Mouse (Mus musculus) neural tube, embryonic 12.5 days (tissue): ENCODE results near the gene Aqp3. TPM values are rescaled to one million over a fixed set of nuclear protein-coding genes. Genes with fewer than 3 reads are reported as not detected.

Experiments used
- ATAC-seq: fragments of 200-750 bp; cut with Nextera tagmentation; 2 replicates; pipeline ENCODE4 v1.8.0; 2017; ENCODE audit warnings: low read depth, mild to moderate bottlenecking, moderate TSS enrichment, moderate library complexity; ENCODE audit not compliant: low FRiP score
- H3K27ac ChIP-seq: fragments of 300-500 bp; sonication (generic); 2 replicates; pipeline ENCODE4 v1.5.1; 2016
- H3K27me3 ChIP-seq: fragments of 300-500 bp; sonication (generic); replicated peaks from 2 replicates; pipeline ENCODE4 v1.6.1; 2016; ENCODE audit warnings: mild to moderate bottlenecking
- H3K36me3 ChIP-seq: fragments of 300-500 bp; sonication (generic); 2 replicates; pipeline ENCODE4 v1.6.1; 2016; ENCODE audit warnings: mild to moderate bottlenecking
- H3K4me1 ChIP-seq: fragments of 300-500 bp; sonication (generic); 2 replicates; pipeline ENCODE4 v1.6.1; 2016
- H3K4me2 ChIP-seq: fragments of 300-500 bp; sonication (generic); replicated peaks from 2 replicates; pipeline ENCODE4 v1.6.1; 2016; ENCODE audit warnings: mild to moderate bottlenecking
- H3K4me3 ChIP-seq: fragments of 300-500 bp; sonication (generic); 2 replicates; pipeline ENCODE4 v1.5.1; 2016
- H3K9ac ChIP-seq: fragments of 300-500 bp; sonication (generic); 2 replicates; pipeline ENCODE4 v1.6.1; 2016; ENCODE audit warnings: mild to moderate bottlenecking
- H3K9me3 ChIP-seq: fragments of 300-500 bp; sonication (generic); 2 replicates; pipeline ENCODE4 v1.6.1; 2016; ENCODE audit warnings: mild to moderate bottlenecking
- WGBS: fragments of 180-500 bp; shearing (Covaris S2); methylation state at CpG from one replicate; pipeline ENCODE4 v1.1.7; 2016; 5-methylcytosine and 5-hydroxymethylcytosine counted together
- polyA plus RNA-seq: library from polyadenylated mRNA; unstranded; fragments of >200 nt; fragmentation: Nextera tagmentation; extraction: Ambion mirVana; gene quantifications from 2 replicates; pipeline ENCODE4 v1.2.1, GENCODE M21; 2016

The Aqp3 gene
- polyA plus RNA-seq, 1 experiment from 2014 or later, result 0.68 TPM

DNA sequence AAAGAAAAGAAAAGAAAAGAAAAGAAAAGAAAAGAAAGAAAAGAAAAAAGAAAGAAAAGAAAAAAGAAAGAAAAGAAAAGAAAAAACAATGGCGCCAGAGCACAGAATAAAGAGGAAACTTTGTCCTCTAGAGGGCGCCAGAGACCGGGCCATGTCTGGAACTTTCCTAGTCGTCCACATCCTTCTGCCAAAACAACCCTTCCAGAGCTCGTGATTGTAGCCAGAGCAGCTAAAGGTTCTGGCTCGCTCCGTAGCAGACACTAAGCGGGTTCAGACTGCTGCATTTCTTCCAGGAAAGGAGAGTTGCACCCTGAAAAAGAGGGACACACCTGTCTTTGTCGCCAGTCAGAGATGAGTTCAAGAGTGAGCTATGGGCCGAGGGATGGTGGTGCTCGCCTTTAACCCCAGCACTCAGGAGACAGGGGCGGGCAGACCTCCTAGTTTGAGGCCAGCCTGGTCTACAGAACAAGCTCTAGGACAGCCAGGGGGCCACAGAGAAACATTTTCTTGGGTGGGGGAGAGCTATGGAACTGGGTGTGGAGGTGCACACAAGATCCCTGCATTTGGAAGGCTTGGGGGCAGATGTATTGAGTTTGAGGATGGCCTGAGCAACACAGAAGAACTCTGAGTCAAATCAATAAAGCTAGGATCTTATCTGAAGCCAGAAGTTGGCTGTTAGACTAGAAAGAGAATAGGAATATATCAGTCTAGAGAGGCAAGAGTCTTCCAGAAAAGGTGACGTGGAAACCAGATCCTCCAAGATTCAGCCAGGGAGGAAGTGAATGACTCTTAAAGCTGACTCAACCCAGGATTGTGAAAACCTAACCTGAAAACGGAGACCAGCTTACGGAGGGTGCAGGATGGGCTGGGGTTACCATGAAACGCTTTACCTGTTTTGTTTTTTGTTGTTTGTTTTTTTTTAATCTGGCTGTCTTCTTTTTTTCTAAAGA is 47.0 kb downstream of the Aqp3 start:
- H3K4me2 ChIP-seq, result peak overlapping the region; percentile 45
- 35% methylated on average over 16 of the region's 16 CpGs for WGBS
- H3K27ac ChIP-seq, result no peak overlapping the region
- no peaks in the 10 kb centered on the region for H3K27me3 ChIP-seq
- no peaks in the 10 kb centered on the region for H3K9me3 ChIP-seq
- H3K4me1 ChIP-seq, result peaks cover 3% of the 10 kb centered on the region; the same call in 1 of the 2 replicates
- no peaks in the 10 kb centered on the region for H3K36me3 ChIP-seq
- ATAC-seq, result no peak; the same call in 1 of the 2 replicates
- H3K9ac ChIP-seq, result 0 out of 2 replicates have a peak overlapping the region, but pooled peaks have one; percentile 4
- H3K4me3 ChIP-seq, result no peak overlapping the region

DNA sequence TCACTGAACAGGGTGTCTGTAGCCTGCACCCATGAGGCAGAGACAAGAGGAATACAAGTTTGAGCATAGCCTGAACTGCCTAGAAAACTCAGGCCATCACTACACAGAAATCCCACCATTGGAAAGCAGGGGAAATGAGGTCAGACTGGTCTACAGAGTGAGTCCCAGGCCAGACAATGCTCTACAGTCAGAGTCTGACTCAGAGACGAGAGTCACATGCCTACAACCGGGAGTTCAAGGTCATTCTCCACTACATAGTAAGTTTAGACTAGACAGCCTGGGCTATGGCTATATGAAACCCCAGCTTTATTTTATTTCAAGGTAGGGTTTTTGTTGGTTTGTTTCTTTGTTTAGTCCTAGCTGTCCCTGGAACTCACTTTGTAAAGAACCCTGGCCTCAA is 49.1 kb downstream of the Aqp3 start:
- no peak overlapping the region for H3K27ac ChIP-seq
- no peak overlapping the region for H3K4me2 ChIP-seq
- ATAC-seq, result no peak
- no peaks in the 10 kb centered on the region for H3K27me3 ChIP-seq
- no peaks in the 10 kb centered on the region for H3K36me3 ChIP-seq
- 61% methylated on average over 2 of the region's 2 CpGs for whole genome bisulfite sequencing
- no peak overlapping the region for H3K9ac ChIP-seq
- H3K4me1 ChIP-seq, result peaks cover 3% of the 10 kb centered on the region; the same call in 1 of the 2 replicates
- no peak overlapping the region for H3K4me3 ChIP-seq
- no peaks in the 10 kb centered on the region for H3K9me3 ChIP-seq

DNA sequence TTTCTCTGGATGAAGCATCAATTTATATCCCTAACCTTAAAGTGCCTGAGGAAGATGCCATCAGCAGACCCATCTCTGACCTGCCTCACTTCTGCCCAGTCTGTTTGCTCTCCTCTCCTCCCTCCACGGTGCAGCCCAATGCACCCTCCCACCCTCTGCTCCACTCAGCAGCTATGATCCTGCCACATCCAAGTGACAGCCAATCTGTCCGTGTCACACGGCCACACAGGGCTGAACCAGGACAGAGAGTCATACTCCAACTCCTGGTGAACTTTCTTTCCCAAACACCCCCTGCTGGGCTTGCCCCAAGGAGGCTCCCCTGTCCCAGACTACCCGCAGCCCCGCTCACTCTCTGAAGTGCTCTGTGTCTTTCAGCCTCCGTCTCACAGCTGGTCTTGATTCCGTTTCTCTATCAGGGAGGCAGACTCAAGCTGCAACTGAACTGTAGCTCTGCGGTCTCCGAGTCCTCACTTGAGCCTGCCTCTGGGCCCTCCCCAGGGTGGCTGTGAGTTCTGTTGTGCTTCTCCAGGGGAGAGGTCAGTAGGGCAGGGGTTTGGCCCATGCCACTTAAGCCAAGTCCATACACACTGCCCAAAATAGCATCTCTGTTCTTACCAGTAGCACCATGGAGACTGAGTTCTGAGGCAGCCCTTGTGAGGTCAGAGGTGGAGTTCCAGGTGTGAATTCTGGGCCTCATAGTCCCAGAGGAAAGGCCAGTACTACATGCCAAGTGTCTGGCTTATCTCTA is 50.3 kb downstream of the Aqp3 start, which contains the start of gene Aqp7:
TSS of gene Aqp7 (minus strand) at position 616 of the 748 bp plus-strand sequence.
- no peak for ATAC-seq
- Histone ChIP-seq H3K36me3 (no peaks in the 10 kb centered on the region), H3K4me1 (peaks cover 3% of the 10 kb centered on the region; the same call in 1 of the 2 replicates), H3K27ac (no peak within 1 kb of the TSS), H3K4me3 (no peak within 1 kb of the TSS), H3K9me3 (no peaks in the 10 kb centered on the region), H3K4me2 (no peak within 1 kb of the TSS), H3K9ac (no peak within 1 kb of the TSS), H3K27me3 (no peaks in the 10 kb centered on the region)
- WGBS, result 54% methylated on average over 9 of the region's 9 CpGs

DNA sequence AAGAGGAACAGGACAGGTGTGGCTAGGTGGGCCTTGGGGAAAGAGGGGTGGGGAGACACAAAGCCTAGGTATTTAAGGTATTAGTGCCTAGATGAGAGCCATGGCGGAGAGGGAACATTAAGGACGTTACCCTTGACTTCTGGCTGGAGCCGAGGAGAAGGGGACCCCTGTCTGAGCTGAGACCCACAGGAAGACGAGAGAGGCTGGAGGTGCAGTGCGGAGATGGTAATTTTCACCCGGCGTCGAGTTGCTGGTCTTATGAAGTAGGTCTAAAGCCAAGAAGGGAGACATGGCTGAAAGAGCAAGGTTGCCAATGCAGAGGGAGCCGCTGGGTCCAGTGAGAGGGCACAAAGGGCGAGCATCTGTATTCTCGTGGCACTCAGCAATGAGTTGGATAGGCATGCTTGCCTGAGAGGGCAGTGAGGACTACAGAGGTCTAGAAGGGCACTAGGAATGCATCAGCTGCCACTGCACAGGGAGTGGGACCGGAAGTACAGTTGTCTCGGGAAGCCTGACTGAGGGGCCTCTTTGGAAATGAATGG is 51.7 kb downstream of the Aqp3 start:
- WGBS, result 86% methylated on average over 13 of the region's 13 CpGs
- Histone ChIP-seq H3K4me1 (peaks cover 3% of the 10 kb centered on the region; the same call in 1 of the 2 replicates), H3K4me3 (no peak overlapping the region), H3K4me2 (no peak overlapping the region), H3K9me3 (no peaks in the 10 kb centered on the region), H3K27me3 (no peaks in the 10 kb centered on the region), H3K36me3 (no peaks in the 10 kb centered on the region), H3K9ac (no peak overlapping the region), H3K27ac (no peak overlapping the region)
- ATAC-seq, result no peak

DNA sequence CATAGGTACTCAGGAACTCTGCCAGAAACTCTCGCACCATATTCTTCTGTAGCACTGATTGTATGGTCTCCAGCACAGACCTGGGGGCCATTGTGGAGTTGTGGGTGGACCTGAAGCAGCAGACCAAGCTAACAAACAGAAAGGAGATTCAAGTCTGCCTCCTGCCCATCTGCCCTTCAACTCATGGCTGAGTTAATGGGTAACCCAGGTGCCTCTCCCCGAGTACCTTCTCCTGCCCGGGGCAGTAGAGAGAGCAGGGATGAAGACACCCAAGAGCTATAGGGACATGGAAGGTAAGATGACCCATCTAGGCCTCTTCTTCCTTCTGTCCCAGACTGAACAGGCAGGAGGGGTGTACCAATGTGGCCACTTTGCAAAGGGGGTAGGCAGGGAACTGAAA is 52.7 kb downstream of the Aqp3 start:
- Histone ChIP-seq H3K27me3 (no peaks in the 10 kb centered on the region), H3K4me3 (no peak overlapping the region), H3K4me1 (peaks cover 3% of the 10 kb centered on the region; the same call in 1 of the 2 replicates), H3K9me3 (no peaks in the 10 kb centered on the region), H3K27ac (no peak overlapping the region), H3K9ac (no peak overlapping the region), H3K4me2 (no peak overlapping the region), H3K36me3 (no peaks in the 10 kb centered on the region)
- ATAC-seq, result no peak
- 92% methylated on average over 3 of the region's 3 CpGs for WGBS

DNA sequence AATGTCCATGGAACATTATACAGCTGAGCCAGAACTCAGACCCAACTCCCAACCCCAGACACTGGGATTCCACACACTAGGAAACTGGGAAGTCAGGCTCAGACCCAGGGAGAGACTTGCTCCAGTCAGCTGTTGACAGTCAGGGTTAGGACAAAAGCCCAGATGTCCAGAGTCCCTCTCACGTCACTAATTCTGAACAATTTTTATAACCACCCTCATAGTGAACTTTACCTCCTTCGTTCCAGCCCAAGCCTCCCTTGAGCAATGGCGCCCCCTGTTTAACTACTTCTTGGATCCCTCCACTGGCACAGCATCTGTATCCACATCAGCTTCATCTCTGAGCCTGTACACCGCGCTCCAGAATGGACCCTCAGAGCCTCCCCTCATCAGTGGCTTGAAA is 54.0 kb downstream of the Aqp3 start:
- H3K27ac ChIP-seq, result no peak overlapping the region
- H3K4me3 ChIP-seq, result no peak overlapping the region
- peaks cover 3% of the 10 kb centered on the region; the same call in 1 of the 2 replicates for H3K4me1 ChIP-seq
- ATAC-seq, result no peak
- WGBS, result 79% methylated on average over 5 of the region's 5 CpGs
- H3K9ac ChIP-seq, result no peak overlapping the region
- H3K27me3 ChIP-seq, result no peaks in the 10 kb centered on the region
- no peaks in the 10 kb centered on the region for H3K36me3 ChIP-seq
- H3K9me3 ChIP-seq, result no peaks in the 10 kb centered on the region
- no peak overlapping the region for H3K4me2 ChIP-seq

DNA sequence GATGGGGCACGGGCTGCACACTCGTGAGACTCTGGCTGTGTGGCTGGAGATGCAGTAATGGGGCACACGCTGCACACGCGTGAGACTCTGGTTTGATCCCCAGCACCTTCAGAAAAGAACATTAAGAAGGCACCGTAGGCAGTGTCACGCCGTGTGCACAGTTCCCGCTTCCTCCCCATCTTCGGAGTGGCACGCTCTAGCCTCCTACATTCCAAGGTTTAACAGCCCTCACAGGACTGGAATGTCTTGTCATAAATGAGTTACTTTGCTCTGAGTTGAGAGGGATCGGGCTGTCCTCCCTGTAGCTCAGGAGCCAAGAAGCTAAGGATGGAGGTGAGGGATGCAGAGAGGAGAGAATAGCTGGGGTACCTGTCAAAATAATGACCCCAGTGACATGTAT is 55.1 kb downstream of the Aqp3 start:
- Histone ChIP-seq H3K36me3 (no peaks in the 10 kb centered on the region), H3K27ac (no peak overlapping the region), H3K4me2 (no peak overlapping the region), H3K9ac (no peak overlapping the region), H3K9me3 (no peaks in the 10 kb centered on the region), H3K4me3 (no peak overlapping the region), H3K27me3 (no peaks in the 10 kb centered on the region), H3K4me1 (peaks cover under 1% of the 10 kb centered on the region; the same call in 1 of the 2 replicates)
- WGBS, result 83% methylated on average over 12 of the region's 12 CpGs
- ATAC-seq, result no peak

Other genes starting within 250 kb of the Aqp3 start
- gene B4galt1, start 244.2 kb downstream of the Aqp3 start, polyA plus RNA-seq, result 12.8 and 14.1 TPM in 2 replicates
- gene Spink4, start 178.1 kb downstream of the Aqp3 start, polyA plus RNA-seq, result not detected in 2 replicates
- 238 and 242 TPM in 2 replicates for gene Bag1, start 149.9 kb downstream of the Aqp3 start, polyA plus RNA-seq
- 154 and 155 TPM in 2 replicates for gene Chmp5, start 149.8 kb downstream of the Aqp3 start, polyA plus RNA-seq
- gene Nfx1, start 127.3 kb downstream of the Aqp3 start, polyA plus RNA-seq, result 96.8 and 96.9 TPM in 2 replicates
- gene Aqp7, start 50.0 kb downstream of the Aqp3 start, polyA plus RNA-seq, result not detected in 2 replicates
- 26.5 and 27.1 TPM in 2 replicates for gene Nol6, start 26.3 kb upstream of the Aqp3 start, polyA plus RNA-seq
- 92.7 and 108 TPM in 2 replicates for gene Ube2r2, start 37.6 kb upstream of the Aqp3 start, polyA plus RNA-seq
- gene Ubap2, start 177.0 kb upstream of the Aqp3 start, polyA plus RNA-seq, result 68.4 and 78.4 TPM in 2 replicates
- gene Dcaf12, start 216.7 kb upstream of the Aqp3 start, polyA plus RNA-seq, result 75.6 and 76.3 TPM in 2 replicates